ENCODE assay signal across 8 mouse cellular contexts in the genomic region with DNA sequence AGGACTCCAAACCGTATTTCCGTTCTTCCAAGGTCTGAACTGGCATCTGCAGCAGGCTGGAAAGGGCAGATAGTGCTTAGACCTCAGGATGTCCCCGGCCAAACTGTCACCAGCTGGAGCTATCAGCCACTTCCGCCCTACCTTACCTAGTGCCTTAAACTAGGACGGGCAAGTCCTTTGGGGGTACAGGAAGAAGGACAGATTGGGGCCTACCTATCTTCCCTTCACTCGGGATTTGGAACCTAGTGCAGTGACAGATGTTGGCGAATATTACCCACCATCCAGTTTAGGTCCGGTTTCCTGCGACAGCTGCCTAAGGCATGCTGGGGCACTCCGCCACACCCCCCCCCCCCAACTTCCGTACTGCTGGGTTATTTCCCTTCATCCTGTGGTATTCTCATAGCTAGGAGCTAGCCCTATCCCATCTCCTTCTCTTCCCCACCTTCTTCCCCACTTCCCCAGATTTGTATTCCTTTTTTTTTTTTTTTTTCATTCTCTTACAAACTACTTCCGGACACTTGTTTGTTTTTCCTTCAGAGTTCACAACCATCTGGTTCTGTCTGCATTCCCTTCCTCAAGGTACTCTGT. TPM values are rescaled to one million over a fixed set of nuclear protein-coding genes. Genes with fewer than 3 reads are reported as not detected.
DNase-seq lines count a peak whose midpoint lies in the region; ATAC-seq and TF ChIP-seq lines count a peak whose summit lies in the region.

Gene Efcab8 (plus strand): TSS at position 538 of the 588 bp plus-strand sequence.

- H3K36me3 ChIP-seq in G1E (replicated peaks) = peaks cover 3% of the 10 kb centered on the region
- H3K36me3 ChIP-seq in heart, embryonic 15.5 days = no peaks in the 10 kb centered on the region
- H3K36me3 ChIP-seq in liver, embryonic 15.5 days (replicated peaks) = no peaks in the 10 kb centered on the region

- intact Hi-C loops in left cerebral cortex, postnatal 4 days (cut with DNase I) = no loop called here

- 36% methylated on average over 12 of the region's 12 CpGs for WGBS in heart, embryonic 15.5 days
- WGBS in liver, embryonic 15.5 days (ENCODE audit: insufficient replicate concordance) = 11% methylated on average over 12 of the region's 12 CpGs

- H3K27me3 ChIP-seq in G1E (ENCODE audit: insufficient read depth, low read length) = peaks cover 17% of the 10 kb centered on the region
- H3K27me3 ChIP-seq in heart, embryonic 15.5 days = no peaks in the 10 kb centered on the region
- no peaks in the 10 kb centered on the region for H3K27me3 ChIP-seq in liver, embryonic 15.5 days

- H3K9me3 ChIP-seq in G1E (replicated peaks) = no peaks in the 10 kb centered on the region
- H3K9me3 ChIP-seq in heart, embryonic 15.5 days (replicated peaks) = no peaks in the 10 kb centered on the region
- no peaks in the 10 kb centered on the region for H3K9me3 ChIP-seq in liver, embryonic 15.5 days (replicated peaks)

- TF ChIP-seq CTCF in G1E (IDR thresholded peaks at IDR 0.05; ENCODE audit: low read depth, low read length) = no peak

- peak; percentile 40 for DNase-seq in CD4-positive helper T cell, adult 2 months (ENCODE audit: low read depth, low spot score)
- DNase-seq in G1E (ENCODE audit: low spot score) = no peak
- DNase-seq in spleen, adult 18-20 months = peak; percentile 14 to 37
- DNase-seq in layer of hippocampus, adult 9-10 months (ENCODE audit: low spot score) = no peak
- no peak for DNase-seq in left cerebral cortex, postnatal 4 days
- DNase-seq in urinary bladder, postnatal 10 days (ENCODE audit: low spot score) = no peak

- peak within 1 kb of the TSS; percentile 40 for H3K9ac ChIP-seq in heart, embryonic 15.5 days
- peak within 1 kb of the TSS; percentile 44 for H3K9ac ChIP-seq in liver, embryonic 15.5 days

- H3K27ac ChIP-seq in heart, embryonic 15.5 days = peak within 1 kb of the TSS; percentile 34; the same call in 1 of the 2 replicates
- H3K27ac ChIP-seq in liver, embryonic 15.5 days (replicated peaks) = peak within 1 kb of the TSS; percentile 39; the same call in 1 of the 2 replicates

- ATAC-seq in G1E (ENCODE audit: extremely low read depth, insufficient number of reproducible peaks, low FRiP score, poor library complexity, severe bottlenecking) = no peak
- ATAC-seq in heart, embryonic 15.5 days (replicated peaks; ENCODE audit: insufficient number of reproducible peaks, insufficient read depth, low FRiP score, low read depth) = peak; percentile 20; the same call in 1 of the 2 replicates
- peak; percentile 60 for ATAC-seq in liver, embryonic 15.5 days (ENCODE audit: insufficient read depth)

- H3K4me1 ChIP-seq in G1E (ENCODE audit: insufficient read depth, low read depth, low read length) = peaks cover 10% of the 10 kb centered on the region
- H3K4me1 ChIP-seq in heart, embryonic 15.5 days (replicated peaks) = peaks cover 14% of the 10 kb centered on the region
- H3K4me1 ChIP-seq in liver, embryonic 15.5 days (replicated peaks) = peaks cover 40% of the 10 kb centered on the region

- peak within 1 kb of the TSS; percentile 83 for H3K4me2 ChIP-seq in heart, embryonic 15.5 days
- peak within 1 kb of the TSS; percentile 89 for H3K4me2 ChIP-seq in liver, embryonic 15.5 days

- peak within 1 kb of the TSS; percentile 60; the same call in 1 of the 2 replicates for H3K4me3 ChIP-seq in G1E (ENCODE audit: low read depth, low read length)
- peak within 1 kb of the TSS; percentile 44 for H3K4me3 ChIP-seq in heart, embryonic 15.5 days
- H3K4me3 ChIP-seq in liver, embryonic 15.5 days (replicated peaks) = peak within 1 kb of the TSS; percentile 51

RNA-seq across cellular contexts. Expression of gene Efcab8, which starts in this region (rescaled TPM):
- total RNA-seq in G1E (2014; fragmentation: Nextera tagmentation) (0.15 TPM in 1 of 2 replicates, not detected in the other), G1E (2017) (0.12 and 0.44 TPM in 2 replicates)
- not detected in 2 replicates for polyA plus RNA-seq in G1E (2012)
- polyA plus RNA-seq in heart, embryonic 15.5 days (2015; fragmentation: Nextera tagmentation; extraction: Ambion mirVana) = 0.16 TPM in 1 of 2 replicates, not detected in the other
- 0.07 and 0.08 TPM in 2 replicates for polyA plus RNA-seq in liver, embryonic 15.5 days (2015; fragmentation: Nextera tagmentation; extraction: Ambion mirVana)
- under 1 TPM; 0.32 to 0.60 TPM for total RNA-seq in left cerebral cortex, postnatal 4 days (2021)

Comparison
In these comparisons a context has a peak if more than half of its experiments do, and no peak if none do; other contexts are left out.
1. Peak in ATAC-seq, H3K4me3 ChIP-seq, H3K27ac ChIP-seq, H3K9ac ChIP-seq and H3K4me2 ChIP-seq in heart, embryonic 15.5 days; RNA of the gene not detected or under 1 TPM.
2. Peak in ATAC-seq, H3K4me3 ChIP-seq, H3K27ac ChIP-seq, H3K9ac ChIP-seq and H3K4me2 ChIP-seq in liver, embryonic 15.5 days; RNA of the gene not detected or under 1 TPM.
3. DNase-seq: peak in CD4-positive helper T cell, adult 2 months (single experiment) and spleen, adult 18-20 months (2 of 2); none in G1E (single experiment), layer of hippocampus, adult 9-10 months (single experiment), left cerebral cortex, postnatal 4 days (single experiment) and urinary bladder, postnatal 10 days (single experiment).
4. Peak in every context shown above with its lines, with median percentiles within 50 percentile points of each other: H3K4me3 ChIP-seq.